Mouse (Mus musculus): ENCODE results near the gene Frat2. TPM values are rescaled to one million over a fixed set of nuclear protein-coding genes. Genes with fewer than 3 reads are reported as not detected.
A peak's percentile ranks its signal among the peaks of the same experiment; 100 is the strongest.

Frat2 gene
- polyA plus RNA-seq, 1 experiment from 2014 or later = 1.6 TPM

DNA sequence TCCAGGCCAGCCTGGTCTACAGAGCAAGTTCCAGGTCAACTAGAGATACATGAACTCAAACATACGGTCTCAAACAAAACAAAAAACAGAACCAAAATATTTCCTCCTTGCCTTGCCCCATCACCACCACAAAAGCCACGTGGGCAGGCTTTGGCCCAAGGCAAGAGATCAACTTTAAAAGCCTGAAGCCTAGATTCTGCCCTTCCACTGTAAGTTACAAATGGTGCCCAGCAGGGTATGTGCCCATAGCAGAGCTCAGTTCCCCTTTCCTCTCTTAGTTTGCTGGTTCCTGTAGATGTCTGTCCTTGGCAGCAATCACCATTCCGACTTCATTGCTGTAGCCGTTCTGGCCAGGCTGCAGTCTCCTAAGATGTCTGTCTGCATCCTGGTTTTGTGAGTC is 5.2 kb downstream of the Frat2 start:
- no peak for ATAC-seq (ENCODE audit: extremely low read depth, insufficient number of reproducible peaks, low FRiP score, low TSS enrichment)
- Histone ChIP-seq H3K4me1 (peaks cover 35% of the 10 kb centered on the region), H3K4me3 (no peak overlapping the region), H3K4me2 (no peak overlapping the region), H3K27me3 (replicated peaks) (no peaks in the 10 kb centered on the region), H3K9ac (no peak overlapping the region), H3K9me3 (no peaks in the 10 kb centered on the region), H3K36me3 (no peaks in the 10 kb centered on the region), H3K27ac (replicated peaks) (no peak overlapping the region)
- WGBS = 78% methylated on average over 4 of the region's 4 CpGs

DNA sequence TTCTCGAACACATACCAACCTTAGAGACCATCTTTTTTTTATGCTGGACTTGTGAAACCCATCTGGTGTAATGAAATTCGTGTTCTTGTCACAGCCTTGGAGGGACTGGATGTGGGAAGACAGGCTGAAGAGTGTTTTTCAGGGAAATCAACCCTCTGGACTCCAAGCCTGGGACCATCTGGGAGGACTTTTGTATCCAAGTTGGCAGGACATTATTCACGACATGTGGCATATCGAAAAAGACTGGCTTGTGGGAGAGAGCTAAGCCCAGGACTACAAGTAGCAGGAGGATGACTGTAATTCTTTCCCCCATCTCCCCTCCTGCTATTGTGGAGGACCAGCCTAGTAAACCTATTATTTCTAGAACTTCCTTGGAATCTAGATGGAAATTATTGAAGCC is 5.7 kb downstream of the Frat2 start:
- H3K9ac ChIP-seq = no peak overlapping the region
- no peak overlapping the region for H3K27ac ChIP-seq (replicated peaks)
- WGBS = 81% methylated on average over 4 of the region's 4 CpGs
- peaks cover 40% of the 10 kb centered on the region for H3K4me1 ChIP-seq
- no peak for ATAC-seq (ENCODE audit: extremely low read depth, insufficient number of reproducible peaks, low FRiP score, low TSS enrichment)
- no peak overlapping the region for H3K4me2 ChIP-seq
- H3K9me3 ChIP-seq = no peaks in the 10 kb centered on the region
- H3K36me3 ChIP-seq = no peaks in the 10 kb centered on the region
- H3K27me3 ChIP-seq (replicated peaks) = no peaks in the 10 kb centered on the region
- no peak overlapping the region for H3K4me3 ChIP-seq

DNA sequence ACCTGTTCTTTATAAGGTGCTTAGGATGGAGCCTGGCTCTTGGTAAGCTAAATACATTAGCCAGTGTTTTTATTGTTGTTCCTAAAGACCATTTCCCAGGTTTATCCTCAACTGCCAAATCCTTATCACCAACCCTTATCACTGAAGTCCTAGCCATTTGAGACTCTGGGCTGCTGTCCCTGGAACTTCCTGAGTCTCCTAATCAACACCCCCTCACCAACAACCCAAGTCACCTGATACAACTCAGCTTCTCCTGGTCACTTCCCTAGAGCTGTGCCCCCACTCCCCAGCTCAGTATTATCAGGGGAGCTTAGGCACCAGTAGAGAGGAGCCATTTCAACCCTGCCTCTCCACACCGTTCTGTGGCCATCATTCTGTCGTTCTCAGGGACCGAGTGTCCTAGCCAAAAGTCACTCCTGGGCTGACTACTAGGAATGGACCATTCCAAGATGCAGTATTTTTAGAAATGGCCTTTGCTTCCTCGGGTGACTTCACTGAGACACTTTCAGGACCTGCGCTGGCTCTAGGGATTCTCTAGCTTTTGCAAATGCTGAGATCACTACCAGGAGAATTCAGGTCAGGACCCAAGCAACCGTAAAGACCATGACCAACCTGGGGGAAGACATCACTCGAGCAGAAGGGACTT is 6.7 kb downstream of the Frat2 start:
- Histone ChIP-seq H3K27me3 (replicated peaks) (no peaks in the 10 kb centered on the region), H3K4me3 (no peak overlapping the region), H3K9ac (no peak overlapping the region), H3K9me3 (no peaks in the 10 kb centered on the region), H3K4me1 (peaks cover 45% of the 10 kb centered on the region), H3K4me2 (no peak overlapping the region), H3K27ac (replicated peaks) (no peak overlapping the region), H3K36me3 (no peaks in the 10 kb centered on the region)
- WGBS = 31% methylated on average over 7 of the region's 7 CpGs
- ATAC-seq (ENCODE audit: extremely low read depth, insufficient number of reproducible peaks, low FRiP score, low TSS enrichment) = no peak

DNA sequence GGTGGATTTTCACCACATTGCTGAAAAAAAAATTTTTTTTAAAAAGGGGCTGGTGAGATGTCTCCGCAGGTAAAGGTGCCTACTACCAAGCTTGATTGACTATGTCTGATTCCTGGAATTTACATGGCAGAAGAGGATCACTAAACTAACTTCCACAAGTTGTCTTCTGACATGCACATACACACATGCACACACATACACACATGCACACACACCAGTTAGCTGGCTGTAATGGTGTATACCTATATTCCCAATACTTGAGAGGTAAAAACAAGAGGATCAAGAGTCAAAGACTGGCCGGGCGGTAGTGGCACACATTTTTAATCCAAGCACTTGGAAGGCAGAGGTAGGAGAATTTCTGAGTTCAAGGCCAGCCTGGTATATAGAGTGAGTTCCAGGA is 8.2 kb downstream of the Frat2 start:
- Histone ChIP-seq H3K9me3 (no peaks in the 10 kb centered on the region), H3K4me2 (no peak overlapping the region), H3K27me3 (replicated peaks) (no peaks in the 10 kb centered on the region), H3K4me1 (peaks cover 52% of the 10 kb centered on the region), H3K36me3 (no peaks in the 10 kb centered on the region), H3K4me3 (no peak overlapping the region), H3K9ac (no peak overlapping the region), H3K27ac (replicated peaks) (no peak overlapping the region)
- WGBS = 90% methylated on average over 3 of the region's 3 CpGs
- ATAC-seq (ENCODE audit: extremely low read depth, insufficient number of reproducible peaks, low FRiP score, low TSS enrichment) = no peak

DNA sequence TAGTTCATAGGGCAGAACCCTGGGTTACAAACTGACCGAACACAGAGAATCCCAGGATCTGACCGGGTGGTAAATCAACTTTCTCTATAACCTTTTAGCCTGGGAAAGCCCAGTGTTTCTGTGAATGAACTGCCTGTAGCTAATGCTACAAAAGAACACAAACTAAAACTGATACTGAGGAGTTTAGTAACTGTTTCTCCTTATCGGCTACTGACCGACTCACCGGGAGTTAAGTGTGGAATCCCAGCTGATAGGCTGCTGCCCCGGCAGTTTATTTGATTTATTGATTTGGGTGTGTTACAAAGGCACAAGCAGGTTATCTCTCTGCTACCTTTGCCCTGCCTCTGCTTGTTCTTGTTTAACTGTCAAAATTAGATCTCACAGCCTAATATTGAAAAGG is 9.1 kb downstream of the Frat2 start:
- no peak overlapping the region for H3K4me2 ChIP-seq
- WGBS = 36% methylated on average over 6 of the region's 6 CpGs
- H3K27me3 ChIP-seq (replicated peaks) = no peaks in the 10 kb centered on the region
- H3K4me3 ChIP-seq = no peak overlapping the region
- no peaks in the 10 kb centered on the region for H3K9me3 ChIP-seq
- H3K27ac ChIP-seq (replicated peaks) = no peak overlapping the region
- ATAC-seq (ENCODE audit: extremely low read depth, insufficient number of reproducible peaks, low FRiP score, low TSS enrichment) = no peak
- no peak overlapping the region for H3K9ac ChIP-seq
- H3K4me1 ChIP-seq = peaks cover 52% of the 10 kb centered on the region
- no peaks in the 10 kb centered on the region for H3K36me3 ChIP-seq

DNA sequence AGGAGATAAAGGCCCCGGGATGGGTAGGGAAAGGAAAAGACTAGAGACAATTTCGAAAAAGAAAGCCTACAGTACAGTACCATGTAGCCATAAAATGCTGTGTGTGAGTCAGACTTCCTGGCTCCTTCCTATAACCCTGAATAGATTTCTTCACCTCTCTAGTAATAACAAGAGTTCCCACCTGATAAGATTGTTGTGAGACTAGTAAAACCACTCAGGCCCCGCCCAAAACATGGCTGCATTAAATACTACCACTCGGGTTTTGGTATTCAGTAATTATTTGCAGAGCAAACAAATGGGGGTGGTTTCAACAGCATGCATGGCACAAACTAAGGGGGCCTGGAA is 10.0 kb downstream of the Frat2 start:
- WGBS = 25% methylated on average over 4 of the region's 4 CpGs
- Histone ChIP-seq H3K27me3 (replicated peaks) (peaks cover 9% of the 10 kb centered on the region), H3K4me2 (peak overlapping the region; percentile 42)

DNA sequence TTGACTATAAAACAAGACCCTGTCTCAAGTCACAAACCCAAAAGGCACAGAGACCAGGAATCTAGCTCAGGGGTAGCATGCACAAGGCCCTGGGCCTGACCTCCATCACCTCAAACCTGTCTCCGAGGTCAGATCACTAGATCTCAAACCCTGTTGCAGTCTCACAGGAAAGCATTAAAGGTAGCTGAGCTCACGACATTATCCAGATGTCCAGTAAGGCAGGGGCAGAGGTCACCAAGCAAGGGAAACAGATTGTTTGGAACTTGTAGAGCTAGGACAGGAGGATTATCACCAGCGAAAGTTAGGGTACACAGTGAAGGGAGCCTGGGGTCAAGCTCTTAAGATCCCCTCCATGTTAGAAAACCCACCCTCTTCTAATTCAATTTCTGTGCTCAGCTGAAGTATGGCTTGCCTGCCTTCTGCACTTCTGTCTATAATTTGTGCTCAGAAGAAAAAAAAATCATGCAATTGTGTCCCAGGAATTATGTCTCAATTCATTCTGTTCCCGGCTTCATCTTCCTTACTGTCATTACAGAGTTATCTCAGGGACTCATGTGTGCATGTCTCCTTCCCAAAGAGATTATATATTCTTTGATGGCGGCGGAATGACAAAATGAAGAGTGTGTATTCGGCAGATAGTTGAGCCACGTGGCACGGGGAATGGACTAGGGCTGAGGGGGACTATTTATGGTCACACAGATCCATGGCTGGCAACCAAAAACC is 10.6 kb downstream of the Frat2 start:
- Histone ChIP-seq H3K27ac (replicated peaks) (peak overlapping the region; percentile 55), H3K27me3 (replicated peaks) (peaks cover 14% of the 10 kb centered on the region), H3K36me3 (no peaks in the 10 kb centered on the region), H3K9me3 (no peaks in the 10 kb centered on the region), H3K4me1 (peaks cover 52% of the 10 kb centered on the region), H3K4me2 (peak overlapping the region; percentile 42), H3K4me3 (no peak overlapping the region), H3K9ac (no peak overlapping the region)
- no peak for ATAC-seq (ENCODE audit: extremely low read depth, insufficient number of reproducible peaks, low FRiP score, low TSS enrichment)
- 17% methylated on average over 9 of the region's 9 CpGs for WGBS

More for the DNA sequence above, 10.0 kb downstream of the Frat2 start:
- no peak overlapping the region for H3K4me3 ChIP-seq
- no peaks in the 10 kb centered on the region for H3K9me3 ChIP-seq
- H3K36me3 ChIP-seq = no peaks in the 10 kb centered on the region
- H3K27ac ChIP-seq (replicated peaks) = peak overlapping the region; percentile 55
- peaks cover 52% of the 10 kb centered on the region for H3K4me1 ChIP-seq
- no peak overlapping the region for H3K9ac ChIP-seq
- no peak for ATAC-seq (ENCODE audit: extremely low read depth, insufficient number of reproducible peaks, low FRiP score, low TSS enrichment)

DNA sequence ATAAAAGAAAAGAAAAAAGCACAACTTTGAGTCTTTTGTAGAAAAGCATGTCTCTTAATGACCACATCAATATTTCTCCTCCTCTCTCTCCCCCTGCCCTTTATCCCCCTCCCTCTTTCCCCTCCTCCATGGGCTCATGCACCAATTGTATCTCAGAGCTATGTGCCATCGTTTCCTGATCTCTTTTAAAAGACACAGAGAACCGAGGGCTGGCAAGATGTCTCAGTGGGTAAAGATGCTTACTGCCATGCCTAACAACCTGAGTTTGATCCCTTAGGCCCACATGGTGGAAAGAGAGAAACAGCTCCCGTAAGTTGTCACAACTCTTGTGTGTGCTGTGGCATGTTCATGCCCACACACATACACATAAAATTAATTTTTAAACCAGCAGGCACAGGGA is 11.2 kb downstream of the Frat2 start:
- Histone ChIP-seq H3K36me3 (no peaks in the 10 kb centered on the region), H3K27me3 (replicated peaks) (peaks cover 21% of the 10 kb centered on the region), H3K4me3 (no peak overlapping the region), H3K9ac (no peak overlapping the region), H3K27ac (replicated peaks) (peak overlapping the region; percentile 55), H3K4me2 (peak overlapping the region; percentile 58), H3K4me1 (peaks cover 58% of the 10 kb centered on the region), H3K9me3 (no peaks in the 10 kb centered on the region)
- WGBS = 49% methylated on average over 3 of the region's 3 CpGs
- no peak for ATAC-seq (ENCODE audit: extremely low read depth, insufficient number of reproducible peaks, low FRiP score, low TSS enrichment)

DNA sequence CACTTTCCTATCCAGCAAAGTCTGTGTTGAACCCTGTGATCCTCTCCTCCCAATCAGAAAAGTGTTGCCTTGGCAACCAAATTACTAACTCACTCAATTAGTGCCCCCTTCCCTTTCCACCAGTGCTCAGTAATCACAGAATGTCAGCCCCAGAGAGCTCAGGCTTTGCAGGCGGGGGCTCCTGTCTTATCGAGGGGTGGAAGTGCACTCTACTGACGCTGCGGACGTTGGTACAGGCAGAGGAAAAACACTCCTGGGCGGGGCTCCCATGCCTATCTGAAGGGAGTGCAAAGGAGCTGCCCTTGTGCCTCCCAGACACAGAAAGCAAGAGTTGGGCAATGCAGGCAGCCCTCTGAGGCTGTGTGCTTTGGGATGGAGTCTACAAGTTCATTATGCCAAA is 12.1 kb downstream of the Frat2 start:
- H3K27me3 ChIP-seq (replicated peaks) = peaks cover 24% of the 10 kb centered on the region
- peak overlapping the region; percentile 3; the same call in 1 of the 2 replicates for H3K9ac ChIP-seq
- WGBS = under 1% methylated on average over 6 of the region's 6 CpGs
- H3K4me1 ChIP-seq = peaks cover 56% of the 10 kb centered on the region
- peak overlapping the region; percentile 55 for H3K27ac ChIP-seq (replicated peaks)
- peak; percentile 67 for ATAC-seq (ENCODE audit: extremely low read depth, insufficient number of reproducible peaks, low FRiP score, low TSS enrichment)
- no peaks in the 10 kb centered on the region for H3K36me3 ChIP-seq
- peak overlapping the region; percentile 17 for H3K4me3 ChIP-seq
- H3K9me3 ChIP-seq = no peaks in the 10 kb centered on the region
- H3K4me2 ChIP-seq = peak overlapping the region; percentile 58

DNA sequence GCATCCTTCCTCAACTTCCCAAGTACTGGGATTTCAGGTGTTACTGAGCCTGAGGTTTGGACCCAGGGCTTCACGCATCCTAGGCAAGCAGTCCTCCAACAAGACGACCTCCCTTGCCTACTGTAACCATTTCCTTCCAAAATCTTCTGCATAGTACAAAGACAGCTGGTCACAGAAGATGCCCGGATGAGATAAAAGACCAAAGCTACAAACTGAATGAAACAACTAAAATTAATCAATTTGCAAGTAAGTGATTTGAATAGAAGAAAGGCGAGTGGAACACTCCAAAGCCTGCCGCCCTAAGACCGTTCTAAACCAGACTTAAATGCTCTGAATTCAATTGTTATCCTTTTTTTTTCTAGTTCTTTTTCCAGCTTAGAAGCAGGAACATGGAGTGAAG is 12.5 kb downstream of the Frat2 start:
- Histone ChIP-seq H3K9me3 (no peaks in the 10 kb centered on the region), H3K27ac (replicated peaks) (peak overlapping the region; percentile 55), H3K9ac (peak overlapping the region; percentile 3; the same call in 1 of the 2 replicates), H3K4me2 (peak overlapping the region; percentile 58), H3K36me3 (no peaks in the 10 kb centered on the region), H3K4me1 (peaks cover 55% of the 10 kb centered on the region), H3K27me3 (replicated peaks) (peaks cover 24% of the 10 kb centered on the region), H3K4me3 (peak overlapping the region; percentile 17)
- ATAC-seq (ENCODE audit: extremely low read depth, insufficient number of reproducible peaks, low FRiP score, low TSS enrichment) = no peak
- WGBS = 49% methylated on average over 6 of the region's 6 CpGs

DNA sequence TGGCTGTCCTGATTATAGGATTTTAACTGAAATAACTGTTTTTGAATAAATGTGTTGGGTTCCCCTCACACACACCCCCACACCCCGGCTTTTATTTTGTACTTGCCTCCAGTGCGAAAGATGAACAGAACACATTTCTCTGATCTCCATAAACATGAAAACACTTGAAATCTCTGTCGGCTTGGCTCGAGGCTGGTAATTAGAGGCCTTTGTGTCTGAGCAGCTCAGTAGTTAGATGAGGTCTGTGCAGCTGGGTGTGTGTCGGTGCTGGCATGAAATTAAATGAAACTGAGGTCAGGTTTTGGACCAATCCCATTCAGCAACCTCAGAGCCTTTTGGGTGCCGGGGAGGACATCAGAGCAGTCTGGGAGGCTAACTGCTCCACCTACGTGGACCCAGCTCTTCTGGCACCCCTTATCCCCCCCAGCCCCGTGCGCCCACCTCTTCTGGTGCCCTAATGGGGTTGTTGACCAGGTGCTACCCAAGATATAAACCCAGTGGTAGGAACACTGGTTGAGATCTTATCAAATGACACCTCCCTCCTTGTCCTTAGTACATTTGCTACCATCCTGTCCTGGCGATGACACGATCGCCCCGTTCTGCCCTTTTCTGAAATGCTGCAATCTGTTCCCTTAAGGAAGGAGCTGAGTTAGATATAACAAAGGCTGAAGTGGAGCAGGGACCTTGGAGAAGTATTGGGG is 15.3 kb downstream of the Frat2 start:
- 74% methylated on average over 13 of the region's 13 CpGs for WGBS
- H3K9me3 ChIP-seq = no peaks in the 10 kb centered on the region
- peaks cover 43% of the 10 kb centered on the region for H3K4me1 ChIP-seq
- no peak for ATAC-seq (ENCODE audit: extremely low read depth, insufficient number of reproducible peaks, low FRiP score, low TSS enrichment)
- peak overlapping the region; percentile 99 for H3K4me2 ChIP-seq
- peaks cover 24% of the 10 kb centered on the region for H3K27me3 ChIP-seq (replicated peaks)
- H3K9ac ChIP-seq = no peak overlapping the region
- no peaks in the 10 kb centered on the region for H3K36me3 ChIP-seq
- H3K4me3 ChIP-seq = no peak overlapping the region; the same call in 1 of the 2 replicates
- no peak overlapping the region for H3K27ac ChIP-seq (replicated peaks)

Measured in heart, embryonic 13.5 days (tissue).